Mouse (Mus musculus) midbrain, embryonic 12.5 days (tissue): ENCODE data around the gene Cpt1b. TPM values are rescaled to one million over a fixed set of nuclear protein-coding genes. Genes with fewer than 3 reads are reported as not detected.

Source experiments
- ATAC-seq: fragments of 200-750 bp; cut with Nextera tagmentation; 2 replicates; pipeline ENCODE4 v1.8.0; 2017; ENCODE audit warnings: low read depth, moderate TSS enrichment, moderate library complexity; ENCODE audit not compliant: low FRiP score
- H3K27ac ChIP-seq: fragments of 300-500 bp; sonication (generic); replicated peaks from 2 replicates; pipeline ENCODE4 v1.5.1; 2016; ENCODE audit warnings: mild to moderate bottlenecking
- H3K27me3 ChIP-seq: fragments of 300-500 bp; sonication (generic); 2 replicates; pipeline ENCODE4 v1.6.1; 2016; ENCODE audit warnings: mild to moderate bottlenecking
- H3K36me3 ChIP-seq: fragments of 300-500 bp; sonication (generic); 2 replicates; pipeline ENCODE4 v1.6.1; 2016
- H3K4me1 ChIP-seq: fragments of 300-500 bp; sonication (generic); 2 replicates; pipeline ENCODE4 v1.6.1; 2016
- H3K4me2 ChIP-seq: fragments of 300-500 bp; sonication (generic); replicated peaks from 2 replicates; pipeline ENCODE4 v1.6.1; 2016; ENCODE audit warnings: mild to moderate bottlenecking, moderate library complexity
- H3K4me3 ChIP-seq: fragments of 300-500 bp; sonication (generic); 2 replicates; pipeline ENCODE4 v1.5.1; 2016; ENCODE audit warnings: mild to moderate bottlenecking
- H3K9ac ChIP-seq: fragments of 300-500 bp; sonication (generic); replicated peaks from 2 replicates; pipeline ENCODE4 v1.6.1; 2016; ENCODE audit warnings: mild to moderate bottlenecking, moderate library complexity
- H3K9me3 ChIP-seq: fragments of 300-500 bp; sonication (generic); 2 replicates; pipeline ENCODE4 v1.6.1; 2016; ENCODE audit warnings: mild to moderate bottlenecking
- WGBS: fragments of 180-500 bp; shearing (Covaris S2); methylation state at CpG from one replicate; pipeline ENCODE4 v1.1.7; 2016; 5-methylcytosine and 5-hydroxymethylcytosine counted together
- polyA plus RNA-seq: library from polyadenylated mRNA; unstranded; fragments of >200 nt; fragmentation: Nextera tagmentation; extraction: Ambion mirVana; gene quantifications from 2 replicates; pipeline ENCODE4 v1.2.1, GENCODE M21; 2016

The Cpt1b gene
- polyA plus RNA-seq, 1 experiment from 2014 or later, result 1.1 TPM

DNA sequence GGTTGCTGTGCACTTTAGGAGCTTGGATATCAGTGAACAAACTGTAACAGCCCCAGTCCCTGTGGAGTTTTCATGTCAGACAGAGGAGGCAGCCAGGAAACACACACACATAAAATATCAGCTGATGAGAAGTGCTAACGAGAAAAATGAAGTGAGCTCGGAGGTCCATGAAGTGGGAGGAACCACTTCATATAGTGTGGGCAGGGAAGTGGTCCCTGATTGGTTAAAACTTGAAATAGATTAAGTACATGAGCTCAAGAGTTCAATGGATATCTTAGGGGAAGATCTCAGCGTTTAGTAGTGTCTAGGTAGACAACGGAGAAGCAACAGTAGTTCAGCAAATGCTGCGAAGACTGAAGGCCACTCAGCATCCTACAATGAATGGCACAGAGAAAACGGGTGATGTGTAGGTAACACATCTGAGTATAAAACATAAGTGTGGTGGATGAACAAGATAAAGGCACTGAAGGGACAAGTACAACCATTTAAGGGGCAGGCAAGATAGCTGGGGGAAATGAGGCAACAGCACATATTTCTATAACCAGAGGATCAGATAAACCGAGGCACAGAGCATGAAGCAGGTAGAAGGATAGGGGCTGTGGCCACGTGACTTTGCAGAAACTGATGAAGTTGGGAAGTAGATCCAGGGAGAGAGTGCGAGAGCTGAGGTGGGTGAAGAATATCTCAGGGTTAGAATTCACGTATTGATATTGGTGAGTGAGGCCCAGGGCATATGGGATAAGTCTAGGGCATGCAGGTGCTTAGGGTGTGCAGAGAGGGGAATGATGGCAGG is 20.6 kb downstream of the Cpt1b start:
- peaks cover 10% of the 10 kb centered on the region for H3K9me3 ChIP-seq
- no peak overlapping the region for H3K27ac ChIP-seq
- no peaks in the 10 kb centered on the region for H3K27me3 ChIP-seq
- 87% methylated on average over 10 of the region's 10 CpGs for WGBS
- H3K9ac ChIP-seq, result no peak overlapping the region
- no peak for ATAC-seq
- H3K4me2 ChIP-seq, result no peak overlapping the region
- no peaks in the 10 kb centered on the region for H3K4me1 ChIP-seq
- H3K4me3 ChIP-seq, result no peak overlapping the region
- H3K36me3 ChIP-seq, result no peaks in the 10 kb centered on the region

- 89% methylated on average over 1 of the region's 1 CpGs for WGBS
- H3K4me2 ChIP-seq, result no peak overlapping the region
- peaks cover 5% of the 10 kb centered on the region; the same call in 1 of the 2 replicates for H3K9me3 ChIP-seq
- no peaks in the 10 kb centered on the region for H3K36me3 ChIP-seq
- H3K4me1 ChIP-seq, result no peaks in the 10 kb centered on the region
- H3K27ac ChIP-seq, result no peak overlapping the region
- no peaks in the 10 kb centered on the region for H3K27me3 ChIP-seq
- H3K4me3 ChIP-seq, result no peak overlapping the region
- no peak for ATAC-seq
- H3K9ac ChIP-seq, result no peak overlapping the region
Measured at GRCm38 (mm10) chr15:89402471-89402870, 23.2 kb downstream of the Cpt1b start.

- no peak for ATAC-seq
- Histone ChIP-seq H3K4me1 (no peaks in the 10 kb centered on the region), H3K4me3 (no peak overlapping the region), H3K36me3 (no peaks in the 10 kb centered on the region), H3K27ac (no peak overlapping the region), H3K27me3 (no peaks in the 10 kb centered on the region), H3K4me2 (no peak overlapping the region), H3K9me3 (no peaks in the 10 kb centered on the region), H3K9ac (no peak overlapping the region)
- WGBS, result 57% methylated on average over 1 of the region's 1 CpGs
Measured at GRCm38 (mm10) chr15:89399716-89400115, 25.9 kb downstream of the Cpt1b start.

- H3K4me2 ChIP-seq, result no peak overlapping the region
- H3K9ac ChIP-seq, result no peak overlapping the region
- no peaks in the 10 kb centered on the region for H3K36me3 ChIP-seq
- WGBS, result 88% methylated on average over 2 of the region's 2 CpGs
- H3K4me3 ChIP-seq, result no peak overlapping the region
- H3K9me3 ChIP-seq, result no peaks in the 10 kb centered on the region
- no peak overlapping the region for H3K27ac ChIP-seq
- H3K4me1 ChIP-seq, result no peaks in the 10 kb centered on the region
- H3K27me3 ChIP-seq, result no peaks in the 10 kb centered on the region
- no peak for ATAC-seq
Measured at GRCm38 (mm10) chr15:89398146-89398545, 27.5 kb downstream of the Cpt1b start.

GRCm38 (mm10) chr15:89396883-89397282 is 28.8 kb downstream of the Cpt1b start:
- Histone ChIP-seq H3K27me3 (no peaks in the 10 kb centered on the region), H3K27ac (no peak overlapping the region), H3K4me2 (no peak overlapping the region), H3K36me3 (no peaks in the 10 kb centered on the region), H3K4me3 (no peak overlapping the region), H3K9me3 (no peaks in the 10 kb centered on the region), H3K4me1 (no peaks in the 10 kb centered on the region), H3K9ac (no peak overlapping the region)
- ATAC-seq, result no peak
- 93% methylated on average over 4 of the region's 4 CpGs for WGBS

DNA sequence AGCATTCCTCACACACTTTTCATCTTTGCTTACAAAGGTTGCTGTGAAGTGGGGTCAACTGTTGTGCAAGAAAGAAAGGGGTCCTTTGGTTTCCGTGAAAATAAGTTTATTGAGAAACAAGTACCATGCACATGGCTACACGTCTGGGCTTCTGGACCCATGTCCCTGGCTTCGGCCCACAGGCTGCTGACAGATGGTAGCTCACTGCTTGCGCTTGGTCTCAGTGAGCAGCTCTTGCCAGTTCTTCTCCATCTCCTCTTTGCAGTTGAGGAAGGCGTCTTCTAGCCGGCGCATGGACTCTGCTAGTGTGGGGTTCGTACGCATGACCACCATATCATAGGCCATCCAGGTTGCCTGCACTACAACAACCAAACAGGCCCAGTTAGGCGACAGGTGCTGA is 35.6 kb downstream of the Cpt1b start:
- H3K4me2 ChIP-seq, result no peak overlapping the region
- H3K27ac ChIP-seq, result no peak overlapping the region
- H3K9ac ChIP-seq, result no peak overlapping the region
- H3K36me3 ChIP-seq, result no peaks in the 10 kb centered on the region
- H3K4me1 ChIP-seq, result no peaks in the 10 kb centered on the region
- H3K4me3 ChIP-seq, result no peak overlapping the region
- peaks cover 7% of the 10 kb centered on the region; the same call in 1 of the 2 replicates for H3K27me3 ChIP-seq
- ATAC-seq, result no peak
- H3K9me3 ChIP-seq, result no peaks in the 10 kb centered on the region
- 90% methylated on average over 10 of the region's 10 CpGs for WGBS

- H3K27me3 ChIP-seq, result peaks cover 7% of the 10 kb centered on the region
- WGBS, result 57% methylated on average over 12 of the region's 12 CpGs
- H3K9me3 ChIP-seq, result no peaks in the 10 kb centered on the region
- H3K4me2 ChIP-seq, result no peak overlapping the region
- H3K4me3 ChIP-seq, result no peak overlapping the region
- no peak for ATAC-seq
- no peaks in the 10 kb centered on the region for H3K4me1 ChIP-seq
- H3K9ac ChIP-seq, result no peak overlapping the region
- H3K36me3 ChIP-seq, result no peaks in the 10 kb centered on the region
- H3K27ac ChIP-seq, result no peak overlapping the region
Measured at GRCm38 (mm10) chr15:89387127-89387526, 38.5 kb downstream of the Cpt1b start.

DNA sequence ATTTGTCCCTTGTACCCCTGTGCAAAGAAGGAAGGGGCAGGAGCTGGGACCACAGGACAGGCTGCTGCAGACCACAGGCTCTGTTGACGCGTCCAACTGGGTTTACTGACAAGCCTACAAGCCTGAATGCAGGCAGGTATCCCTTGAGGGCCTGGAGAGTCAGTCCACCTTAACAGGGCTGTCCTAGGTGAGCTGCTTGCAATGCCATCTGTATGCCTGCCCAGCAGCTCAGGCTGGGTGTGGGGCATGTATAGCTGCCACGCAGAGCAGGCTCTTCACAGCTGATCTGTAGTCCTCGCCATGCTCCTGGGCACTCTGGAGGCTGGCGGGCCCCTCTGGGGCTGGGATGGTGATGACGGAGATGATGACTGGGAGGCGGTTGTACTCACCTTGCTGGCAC is 41.0 kb downstream of the Cpt1b start, which contains the start of gene Klhdc7b:
Gene Klhdc7b, plus strand, starts transcription at position 301 of the 400 bp plus-strand sequence.
- no peak within 1 kb of the TSS for H3K4me3 ChIP-seq
- no peaks in the 10 kb centered on the region for H3K9me3 ChIP-seq
- ATAC-seq, result no peak
- peaks cover 16% of the 10 kb centered on the region for H3K27me3 ChIP-seq
- H3K36me3 ChIP-seq, result no peaks in the 10 kb centered on the region
- 91% methylated on average over 7 of the region's 7 CpGs for WGBS
- H3K4me1 ChIP-seq, result no peaks in the 10 kb centered on the region
- H3K4me2 ChIP-seq, result no peak within 1 kb of the TSS
- H3K27ac ChIP-seq, result no peak within 1 kb of the TSS
- H3K9ac ChIP-seq, result no peak within 1 kb of the TSS

DNA sequence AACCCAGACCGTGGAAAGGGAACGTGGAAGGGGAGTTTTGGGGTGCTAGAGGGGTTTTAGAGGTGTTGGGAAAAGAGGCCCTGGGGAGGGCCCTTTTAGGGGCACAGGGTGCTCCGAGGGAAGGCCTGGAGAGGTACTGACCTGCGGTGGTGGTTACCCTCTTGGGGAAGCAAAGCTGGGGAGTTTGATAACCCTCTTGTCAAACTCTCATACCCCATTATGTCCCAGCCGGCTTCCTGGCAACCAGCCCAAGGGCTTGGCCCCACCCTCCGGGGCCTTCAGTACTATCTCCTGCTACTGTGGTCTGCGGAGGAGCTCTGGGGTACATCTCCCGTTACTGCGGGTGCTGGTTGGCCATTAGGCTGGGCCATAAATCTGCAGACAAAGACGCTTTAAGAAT is 46.2 kb downstream of the Cpt1b start:
- Histone ChIP-seq H3K9me3 (no peaks in the 10 kb centered on the region), H3K36me3 (no peaks in the 10 kb centered on the region), H3K27me3 (peaks cover 58% of the 10 kb centered on the region), H3K4me3 (peak overlapping the region; percentile 39), H3K4me2 (peak overlapping the region; percentile 63), H3K4me1 (peaks cover 15% of the 10 kb centered on the region), H3K9ac (no peak overlapping the region), H3K27ac (no peak overlapping the region)
- ATAC-seq, result no peak
- WGBS, result 11% methylated on average over 10 of the region's 10 CpGs

DNA sequence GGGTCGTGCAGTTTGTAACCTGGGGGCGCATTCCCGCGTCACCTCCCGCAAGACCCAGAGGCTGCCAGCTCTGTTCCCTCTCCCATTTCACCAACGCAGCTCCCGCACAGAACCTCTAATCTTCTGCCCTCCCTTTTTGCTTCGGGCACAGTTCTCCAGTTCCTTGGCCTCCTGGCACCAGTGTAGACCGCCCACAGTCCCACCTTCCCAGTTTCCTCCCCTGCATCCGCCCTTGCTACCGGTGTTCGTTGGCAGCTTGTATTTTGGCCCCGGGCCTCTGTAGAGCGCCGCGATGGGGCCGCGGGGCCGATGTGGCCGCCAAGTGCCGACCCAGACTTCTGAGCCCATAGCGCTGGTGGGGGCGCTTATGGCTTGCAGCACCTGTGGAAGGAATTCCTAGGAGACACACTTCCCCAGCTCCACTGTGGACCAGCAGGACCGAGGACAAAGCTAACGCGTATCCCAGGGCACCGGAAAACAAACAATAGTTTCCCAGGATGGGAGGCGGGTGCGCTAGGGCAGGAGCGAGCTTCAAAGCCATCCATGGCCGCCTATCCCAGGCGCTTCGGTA is 46.7 kb downstream of the Cpt1b start, which contains the start of gene Odf3b:
Gene Odf3b, minus strand, starts transcription at position 452 of the 571 bp plus-strand sequence.
- no peak within 1 kb of the TSS for H3K27ac ChIP-seq
- H3K27me3 ChIP-seq, result peaks cover 58% of the 10 kb centered on the region
- under 1% methylated on average over 33 of the region's 33 CpGs for WGBS
- no peak for ATAC-seq
- H3K4me3 ChIP-seq, result peak within 1 kb of the TSS; percentile 39
- no peaks in the 10 kb centered on the region for H3K9me3 ChIP-seq
- H3K4me2 ChIP-seq, result peak within 1 kb of the TSS; percentile 63
- peak within 1 kb of the TSS; percentile 52; the same call in 1 of the 2 replicates for H3K9ac ChIP-seq
- peaks cover 20% of the 10 kb centered on the region for H3K4me1 ChIP-seq
- no peaks in the 10 kb centered on the region for H3K36me3 ChIP-seq

- WGBS, result 12% methylated on average over 46 of the region's 46 CpGs
- no peak for ATAC-seq
- H3K36me3 ChIP-seq, result no peaks in the 10 kb centered on the region
- peaks cover 58% of the 10 kb centered on the region for H3K27me3 ChIP-seq
- no peaks in the 10 kb centered on the region for H3K9me3 ChIP-seq
- H3K9ac ChIP-seq, result peak overlapping the region; percentile 52; the same call in 1 of the 2 replicates
- H3K4me2 ChIP-seq, result peak overlapping the region; percentile 63
- H3K27ac ChIP-seq, result no peak overlapping the region
- peaks cover 22% of the 10 kb centered on the region for H3K4me1 ChIP-seq
- peak overlapping the region; percentile 39 for H3K4me3 ChIP-seq
Measured at GRCm38 (mm10) chr15:89377938-89378828, 47.5 kb downstream of the Cpt1b start.

DNA sequence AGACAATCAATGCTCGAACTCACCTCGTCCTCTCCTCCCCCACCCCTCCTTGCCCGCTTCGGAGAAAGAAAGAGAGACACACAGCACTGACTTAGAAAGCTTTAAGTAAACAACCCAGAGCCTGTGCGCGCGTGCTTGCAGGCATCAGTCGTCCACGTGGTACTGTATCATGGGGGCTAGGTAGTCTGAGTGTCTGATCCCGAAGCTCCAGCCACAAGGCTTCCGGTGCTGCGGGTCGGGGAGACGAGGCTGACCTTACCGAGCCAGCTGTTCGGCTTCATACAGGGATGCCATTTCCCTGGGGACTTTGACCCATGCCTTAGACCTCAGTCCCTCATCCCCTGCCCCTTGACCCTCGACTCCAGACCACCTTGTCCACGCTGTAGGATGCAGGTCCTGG is 48.3 kb downstream of the Cpt1b start:
- ATAC-seq, result no peak
- Histone ChIP-seq H3K4me1 (peaks cover 30% of the 10 kb centered on the region), H3K9ac (no peak overlapping the region), H3K4me3 (no peak overlapping the region), H3K4me2 (no peak overlapping the region), H3K36me3 (peaks cover 3% of the 10 kb centered on the region), H3K27ac (no peak overlapping the region), H3K27me3 (peaks cover 58% of the 10 kb centered on the region), H3K9me3 (no peaks in the 10 kb centered on the region)
- 4% methylated on average over 18 of the region's 18 CpGs for WGBS
